Mouse (Mus musculus) layer of hippocampus, adult 6 months (tissue): Measurements from ENCODE around the gene Tcp1. TPM values are rescaled to one million over a fixed set of nuclear protein-coding genes. Genes with fewer than 3 reads are reported as not detected.

ENCODE experiments used
- long read RNA-seq, 2 experiments: library from polyadenylated mRNA; unstranded; transcript quantifications; one replicate each; pipeline ENCODE4 v2.0.0; 2019 to 2020
- polyA plus RNA-seq: library from polyadenylated mRNA; unstranded; fragments of <200 nt; fragmentation: Nextera tagmentation; gene quantifications from 2 replicates; pipeline ENCODE4 v1.2.3, GENCODE M21; 2021

Gene Tcp1
- polyA plus RNA-seq, result 191 and 205 TPM in 2 replicates
- long read RNA-seq, experiment 1, transcript Tcp1-201 (11 exons, 1,902 nt), result minor isoform, 5 of 521 reads
- long read RNA-seq, experiment 1, transcript Tcp1-209 (12 exons, 2,446 nt), result major isoform, 441 of 521 reads
- long read RNA-seq, experiment 1, transcript Tcp1-207 (3 exons, 614 nt), result minor isoform, 5 of 521 reads
- long read RNA-seq, experiment 1, partial matches to known transcripts, result 54 of 521 reads
- long read RNA-seq, experiment 1, other reads (novel, unspliced or antisense), result 14 of 521 reads
- long read RNA-seq, experiment 2, transcript Tcp1-201 (11 exons, 1,902 nt), result minor isoform, 9 of 1,262 reads
- long read RNA-seq, experiment 2, transcript Tcp1-209 (12 exons, 2,446 nt), result major isoform, 1,198 of 1,262 reads
- long read RNA-seq, experiment 2, partial matches to known transcripts, result 17 of 1,262 reads
- long read RNA-seq, experiment 2, other reads (novel, unspliced or antisense), result 34 of 1,262 reads

GRCm38 (mm10) chr17:12915488-12915880 is at the start of gene Tcp1:
TSS of gene Tcp1 (plus strand) at chr17:12915701.

GRCm38 (mm10) chr17:12868043-12868442 is 47.5 kb upstream of the Tcp1 start, which contains the start of gene Mas1:
TSS of gene Mas1 (minus strand) at chr17:12868143.

GRCm38 (mm10) chr17:12875734-12876133 is 39.8 kb upstream of the Tcp1 start, which contains the start of gene Mrgprh:
TSS of gene Mrgprh (plus strand) at chr17:12876034.

GRCm38 (mm10) chr17:12909361-12910280 is 5.9 kb upstream of the Tcp1 start, which contains the start of gene Pnldc1:
TSS of gene Pnldc1 (minus strand) at chr17:12910230.

GRCm38 (mm10) chr17:12915881-12916583 is 531 bp downstream of the Tcp1 start, which contains the start of gene Mrpl18:
TSS of gene Mrpl18 (minus strand) at chr17:12916345.

GRCm38 (mm10) chr17:12940151-12940805 is 24.8 kb downstream of the Tcp1 start, which contains the start of gene Acat3:
TSS of gene Acat3 (minus strand) at chr17:12940600.

GRCm38 (mm10) chr17:12960331-12960873 is 44.9 kb downstream of the Tcp1 start, which contains the start of gene Acat2:
TSS of gene Acat2 (minus strand) at chr17:12960747.

Other genes starting within 250 kb of the Tcp1 start
- gene Slc22a1, start 239.9 kb upstream of the Tcp1 start, polyA plus RNA-seq, result 0.79 TPM in 1 of 2 replicates, not detected in the other
- gene Igf2r, start 146.0 kb upstream of the Tcp1 start, polyA plus RNA-seq, result 2.6 and 3.0 TPM in 2 replicates
- gene Mas1, start 47.6 kb upstream of the Tcp1 start, polyA plus RNA-seq, result 28.0 and 35.5 TPM in 2 replicates
- gene Mrgprh, start 39.7 kb upstream of the Tcp1 start, polyA plus RNA-seq, result not detected in 2 replicates
- gene Pnldc1, start 5.5 kb upstream of the Tcp1 start, polyA plus RNA-seq, result 0.31 and 0.90 TPM in 2 replicates
- gene Mrpl18, start 644 bp downstream of the Tcp1 start, polyA plus RNA-seq, result 140 and 143 TPM in 2 replicates
- gene Acat3, start 24.9 kb downstream of the Tcp1 start, polyA plus RNA-seq, result 3.1 and 4.7 TPM in 2 replicates
- 36.6 and 45.0 TPM in 2 replicates for gene Acat2, start 45.0 kb downstream of the Tcp1 start, polyA plus RNA-seq
- 52.3 and 72.0 TPM in 2 replicates for gene Wtap, start 78.5 kb downstream of the Tcp1 start, polyA plus RNA-seq
- gene Sod2, start 91.1 kb downstream of the Tcp1 start, polyA plus RNA-seq, result 249 and 282 TPM in 2 replicates
- not detected in 2 replicates for gene Gpr31b, start 136.6 kb downstream of the Tcp1 start, polyA plus RNA-seq
- 0.14 and 0.31 TPM in 2 replicates for gene Tcp10b, start 145.4 kb downstream of the Tcp1 start, polyA plus RNA-seq
- 0.06 TPM in 1 of 2 replicates, not detected in the other for gene Unc93a, start 216.1 kb downstream of the Tcp1 start, polyA plus RNA-seq